9 mouse cellular contexts compared by ENCODE assay signal in the genomic region with DNA sequence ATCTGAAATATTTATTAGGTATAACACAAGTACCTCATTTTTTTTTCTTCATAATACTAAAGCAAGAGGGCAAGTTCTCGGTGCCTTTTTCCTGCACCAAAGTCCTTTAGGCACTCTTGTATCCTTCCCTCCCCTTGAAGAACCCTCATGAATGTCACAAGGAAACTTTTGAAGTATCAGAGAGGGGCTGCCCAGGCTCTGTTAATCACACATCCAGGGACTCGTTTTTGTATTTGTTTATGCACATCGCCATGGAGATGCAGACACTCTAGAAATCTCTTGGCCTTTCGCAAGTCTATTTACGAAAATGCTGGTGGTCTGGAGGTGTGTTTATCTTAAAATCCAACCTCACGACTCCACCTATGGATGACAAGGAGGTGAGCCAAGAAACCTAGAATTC.
DNase-seq lines count a peak whose midpoint lies in the region; ATAC-seq lines count a peak whose summit lies in the region.
"Had no signal": no experiment of that assay in that cellular context is flagged by ENCODE, and none has a peak within 500 bp of the region (broad histone marks: within the 10 kb centered on the region; RNA-seq: fewer than 3 reads in every experiment).

No protein-coding gene starts in this region.

- DNase-seq in natural killer cell, adult 2 months (ENCODE audit: low spot score in 2 of 2) = no peak
- no peak for DNase-seq in left cerebral cortex, postnatal 10 days (ENCODE audit: extremely low spot score in 1 of 2, low spot score in 2 of 2)
- no peak for DNase-seq in layer of hippocampus, adult 9-11 months
- DNase-seq: adrenal gland, postnatal 25 days had no signal

- H3K27me3 ChIP-seq in kidney, embryonic 15.5 days = 0 out of 2 replicates have a peak, but pooled peaks cover 3% of the 10 kb centered on the region
- no peaks in the 10 kb centered on the region for H3K27me3 ChIP-seq in kidney, embryonic 14.5 days (ENCODE audit: control insufficient read depth, insufficient read depth, low read length)
- no peaks in the 10 kb centered on the region for H3K27me3 ChIP-seq in embryonic facial prominence, embryonic 12.5 days
- no peaks in the 10 kb centered on the region for H3K27me3 ChIP-seq in hindbrain, embryonic 16.5 days (replicated peaks; ENCODE audit: control insufficient read depth, insufficient read depth, low read length)
- no peaks in the 10 kb centered on the region for H3K27me3 ChIP-seq in neural tube, embryonic 12.5 days (replicated peaks)

- H3K9ac ChIP-seq in kidney, embryonic 15.5 days = no peak overlapping the region
- H3K9ac ChIP-seq in kidney, embryonic 14.5 days (ENCODE audit: low read depth, low read length) = no peak overlapping the region
- no peak overlapping the region for H3K9ac ChIP-seq in embryonic facial prominence, embryonic 12.5 days
- peak overlapping the region; percentile 52 for H3K9ac ChIP-seq in hindbrain, embryonic 16.5 days (ENCODE audit: low read depth, low read length)
- H3K9ac ChIP-seq in neural tube, embryonic 12.5 days = no peak overlapping the region

- intact Hi-C loops in left cerebral cortex, postnatal 10 days (cut with DNase I) = loop anchor here (10.0 kb wide), 1 partner anchor 228 kb away; no protein-coding TSS in a partner anchor

- H3K4me3 ChIP-seq in kidney, embryonic 15.5 days (replicated peaks) = no peak overlapping the region
- no peak overlapping the region for H3K4me3 ChIP-seq in kidney, embryonic 14.5 days (ENCODE audit: low read length)
- no peak overlapping the region for H3K4me3 ChIP-seq in embryonic facial prominence, embryonic 12.5 days
- H3K4me3 ChIP-seq in hindbrain, embryonic 16.5 days (ENCODE audit: low read length) = peak overlapping the region; percentile 35
- no peak overlapping the region for H3K4me3 ChIP-seq in neural tube, embryonic 12.5 days

- ATAC-seq in kidney, embryonic 15.5 days (replicated peaks; ENCODE audit: low FRiP score) = no peak
- no peak for ATAC-seq in kidney, embryonic 14.5 days (ENCODE audit: low FRiP score, low TSS enrichment)
- ATAC-seq in embryonic facial prominence, embryonic 12.5 days (ENCODE audit: insufficient number of reproducible peaks, insufficient read depth, low FRiP score, low TSS enrichment) = no peak
- peak; percentile 66; the same call in 1 of the 2 replicates for ATAC-seq in hindbrain, embryonic 16.5 days
- ATAC-seq in neural tube, embryonic 12.5 days (ENCODE audit: low FRiP score, low read depth) = no peak

- 40% methylated on average over 6 of the region's 6 CpGs for WGBS in kidney, embryonic 15.5 days
- WGBS in kidney, embryonic 14.5 days = 46% methylated on average over 6 of the region's 6 CpGs
- 53% methylated on average over 6 of the region's 6 CpGs for WGBS in embryonic facial prominence, embryonic 12.5 days
- 38% methylated on average over 6 of the region's 6 CpGs for WGBS in hindbrain, embryonic 16.5 days
- WGBS in neural tube, embryonic 12.5 days = 27% methylated on average over 6 of the region's 6 CpGs

- peak overlapping the region; percentile 52 for H3K4me2 ChIP-seq in kidney, embryonic 15.5 days
- no peak overlapping the region; the same call in 1 of the 2 replicates for H3K4me2 ChIP-seq in kidney, embryonic 14.5 days (replicated peaks; ENCODE audit: low read depth, low read length)
- H3K4me2 ChIP-seq in embryonic facial prominence, embryonic 12.5 days (replicated peaks) = peak overlapping the region; percentile 42
- H3K4me2 ChIP-seq in hindbrain, embryonic 16.5 days (ENCODE audit: low read length) = peak overlapping the region; percentile 57
- peak overlapping the region; percentile 52 for H3K4me2 ChIP-seq in neural tube, embryonic 12.5 days (replicated peaks)

- 0 out of 2 replicates have a peak, but pooled peaks cover 6% of the 10 kb centered on the region for H3K4me1 ChIP-seq in kidney, embryonic 15.5 days
- no peaks in the 10 kb centered on the region; the same call in 1 of the 2 replicates for H3K4me1 ChIP-seq in kidney, embryonic 14.5 days (ENCODE audit: control insufficient read depth, insufficient read depth, low read length)
- 0 out of 2 replicates have a peak, but pooled peaks cover 3% of the 10 kb centered on the region for H3K4me1 ChIP-seq in embryonic facial prominence, embryonic 12.5 days
- peaks cover 3% of the 10 kb centered on the region; the same call in 1 of the 2 replicates for H3K4me1 ChIP-seq in hindbrain, embryonic 16.5 days (ENCODE audit: control insufficient read depth, insufficient read depth, low read depth, low read length)
- H3K4me1 ChIP-seq in neural tube, embryonic 12.5 days = peaks cover 7% of the 10 kb centered on the region

- H3K9me3 ChIP-seq in kidney, embryonic 15.5 days (replicated peaks) = no peaks in the 10 kb centered on the region
- H3K9me3 ChIP-seq in kidney, embryonic 14.5 days (ENCODE audit: control insufficient read depth, low read length) = no peaks in the 10 kb centered on the region
- no peaks in the 10 kb centered on the region for H3K9me3 ChIP-seq in embryonic facial prominence, embryonic 12.5 days
- H3K9me3 ChIP-seq in hindbrain, embryonic 16.5 days (ENCODE audit: control insufficient read depth, low read length) = no peaks in the 10 kb centered on the region
- no peaks in the 10 kb centered on the region for H3K9me3 ChIP-seq in neural tube, embryonic 12.5 days

- H3K27ac ChIP-seq in kidney, embryonic 15.5 days = no peak overlapping the region
- H3K27ac ChIP-seq in kidney, embryonic 14.5 days (ENCODE audit: low read depth, low read length) = no peak overlapping the region
- H3K27ac ChIP-seq in embryonic facial prominence, embryonic 12.5 days = no peak overlapping the region
- H3K27ac ChIP-seq in hindbrain, embryonic 16.5 days (ENCODE audit: low read depth, low read length) = peak overlapping the region; percentile 49
- no peak overlapping the region for H3K27ac ChIP-seq in neural tube, embryonic 12.5 days

- H3K36me3 ChIP-seq in kidney, embryonic 15.5 days = no peaks in the 10 kb centered on the region
- H3K36me3 ChIP-seq in kidney, embryonic 14.5 days (ENCODE audit: control insufficient read depth, insufficient read depth, low read length) = no peaks in the 10 kb centered on the region
- H3K36me3 ChIP-seq in embryonic facial prominence, embryonic 12.5 days = no peaks in the 10 kb centered on the region
- no peaks in the 10 kb centered on the region for H3K36me3 ChIP-seq in hindbrain, embryonic 16.5 days (ENCODE audit: control insufficient read depth, insufficient read depth, low read length)
- no peaks in the 10 kb centered on the region for H3K36me3 ChIP-seq in neural tube, embryonic 12.5 days
